Mouse (Mus musculus): ENCODE results near the gene Chst15. TPM values are rescaled to one million over a fixed set of nuclear protein-coding genes. Genes with fewer than 3 reads are reported as not detected.

Chst15 gene
- polyA plus RNA-seq, 1 experiment from 2014 or later: 27.0 TPM

DNA sequence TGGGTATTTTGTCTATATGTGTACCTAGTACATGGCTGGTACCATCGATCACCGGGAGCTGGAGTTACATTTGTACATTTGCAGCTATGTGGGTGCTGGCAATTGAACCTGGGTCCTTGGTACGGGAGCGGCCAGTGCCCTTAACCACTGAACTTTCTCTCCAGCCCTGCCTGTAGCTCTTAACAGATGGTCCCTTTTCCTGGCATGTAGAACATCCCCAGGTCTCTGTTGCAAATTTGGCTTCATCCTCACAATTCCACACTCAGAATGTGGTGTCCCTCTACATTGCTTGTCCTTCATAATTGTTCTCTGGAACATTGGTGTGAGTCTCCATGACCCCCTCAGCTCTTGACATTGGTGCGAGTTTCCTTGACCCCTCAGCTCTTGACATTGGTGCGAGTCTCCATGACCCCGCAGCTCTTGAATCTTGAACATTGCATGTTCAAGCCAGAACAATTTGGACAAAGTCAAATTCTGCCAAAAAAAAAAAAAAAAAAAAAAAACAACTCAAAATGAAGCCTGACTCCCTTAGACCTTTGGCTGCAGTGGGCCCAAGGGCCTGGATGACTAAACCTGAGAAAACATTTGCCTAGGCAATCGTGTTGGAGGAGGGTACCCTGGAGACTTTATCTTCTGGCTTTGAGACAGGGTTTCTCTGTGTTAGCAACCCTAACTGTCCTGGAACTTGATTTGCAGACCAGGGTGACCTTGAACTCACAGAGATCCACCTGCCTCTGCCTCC, 10.2 kb downstream of the Chst15 start:
- ATAC-seq (ENCODE audit: low FRiP score, low read depth): no peak
- Histone ChIP-seq H3K9ac (no peak overlapping the region), H3K4me3 (no peak overlapping the region), H3K4me1 (replicated peaks) (peaks cover 21% of the 10 kb centered on the region), H3K9me3 (no peaks in the 10 kb centered on the region), H3K4me2 (no peak overlapping the region), H3K27ac (replicated peaks) (no peak overlapping the region), H3K27me3 (no peaks in the 10 kb centered on the region), H3K36me3 (no peaks in the 10 kb centered on the region)
- WGBS: 94% methylated on average over 8 of the region's 8 CpGs

- H3K9ac ChIP-seq: no peak overlapping the region
- no peak for ATAC-seq (ENCODE audit: low FRiP score, low read depth)
- no peak overlapping the region for H3K4me2 ChIP-seq
- peaks cover 21% of the 10 kb centered on the region for H3K4me1 ChIP-seq (replicated peaks)
- 79% methylated on average over 5 of the region's 5 CpGs for WGBS
- H3K27ac ChIP-seq (replicated peaks): no peak overlapping the region
- no peak overlapping the region for H3K4me3 ChIP-seq
- H3K36me3 ChIP-seq: no peaks in the 10 kb centered on the region
- no peaks in the 10 kb centered on the region for H3K9me3 ChIP-seq
- H3K27me3 ChIP-seq: no peaks in the 10 kb centered on the region
These were observed 11.3 kb downstream of the Chst15 start for GRCm38 (mm10) chr7:132305492-132306375.

DNA sequence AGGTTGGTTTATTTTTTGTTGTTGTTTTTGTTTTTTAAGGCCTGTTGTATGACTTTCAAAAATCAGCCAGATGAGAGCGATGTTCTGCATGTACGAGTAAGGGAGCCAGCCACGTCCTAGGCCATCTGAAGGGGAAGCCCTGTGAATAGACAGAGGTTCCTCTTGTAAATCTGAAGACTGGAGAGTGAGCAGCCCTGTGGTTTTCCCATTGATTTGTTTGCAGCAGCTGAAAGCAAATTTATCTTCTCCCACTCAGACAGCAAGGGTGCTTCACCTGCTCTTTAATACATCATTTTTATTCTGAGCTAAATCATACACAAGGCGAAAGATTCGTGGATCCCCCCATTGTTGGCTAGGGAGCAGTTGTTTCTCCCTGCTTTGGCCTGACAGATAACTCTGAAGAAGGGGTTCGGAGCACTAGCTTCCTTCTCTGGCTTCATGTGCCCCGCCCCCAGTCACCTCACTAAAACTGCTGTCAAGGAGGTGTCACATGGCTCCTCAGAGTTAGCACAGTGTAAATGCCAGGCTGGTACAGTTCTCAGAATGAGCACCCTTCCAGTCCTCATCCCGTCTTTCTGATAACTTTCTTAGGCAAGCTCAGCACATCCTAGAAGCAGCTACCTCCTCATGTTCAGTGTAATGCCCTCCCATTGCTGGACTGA, 12.5 kb downstream of the Chst15 start:
- ATAC-seq (ENCODE audit: low FRiP score, low read depth): no peak
- Histone ChIP-seq H3K4me1 (replicated peaks) (peaks cover 24% of the 10 kb centered on the region), H3K9me3 (no peaks in the 10 kb centered on the region), H3K36me3 (no peaks in the 10 kb centered on the region), H3K9ac (no peak overlapping the region), H3K4me3 (no peak overlapping the region), H3K27ac (replicated peaks) (no peak overlapping the region), H3K4me2 (no peak overlapping the region), H3K27me3 (no peaks in the 10 kb centered on the region)
- 73% methylated on average over 8 of the region's 8 CpGs for WGBS

- ATAC-seq (ENCODE audit: low FRiP score, low read depth): no peak
- no peaks in the 10 kb centered on the region for H3K27me3 ChIP-seq
- H3K4me1 ChIP-seq (replicated peaks): peaks cover 25% of the 10 kb centered on the region
- H3K9me3 ChIP-seq: no peaks in the 10 kb centered on the region
- H3K4me2 ChIP-seq: no peak overlapping the region
- no peaks in the 10 kb centered on the region for H3K36me3 ChIP-seq
- no peak overlapping the region for H3K27ac ChIP-seq (replicated peaks)
- no peak overlapping the region for H3K4me3 ChIP-seq
- WGBS: 78% methylated on average over 7 of the region's 7 CpGs
- no peak overlapping the region for H3K9ac ChIP-seq
These were observed 13.0 kb downstream of the Chst15 start for GRCm38 (mm10) chr7:132303988-132304387.

GRCm38 (mm10) chr7:132302508-132303241, 14.4 kb downstream of the Chst15 start:
- Histone ChIP-seq H3K9ac (no peak overlapping the region), H3K4me2 (no peak overlapping the region), H3K4me3 (no peak overlapping the region), H3K9me3 (no peaks in the 10 kb centered on the region), H3K36me3 (no peaks in the 10 kb centered on the region), H3K4me1 (replicated peaks) (peaks cover 25% of the 10 kb centered on the region), H3K27ac (replicated peaks) (no peak overlapping the region), H3K27me3 (no peaks in the 10 kb centered on the region)
- 82% methylated on average over 8 of the region's 8 CpGs for WGBS
- no peak for ATAC-seq (ENCODE audit: low FRiP score, low read depth)

GRCm38 (mm10) chr7:132299661-132300210, 17.3 kb downstream of the Chst15 start:
- Histone ChIP-seq H3K27me3 (no peaks in the 10 kb centered on the region), H3K9ac (no peak overlapping the region), H3K9me3 (no peaks in the 10 kb centered on the region), H3K4me3 (no peak overlapping the region), H3K36me3 (no peaks in the 10 kb centered on the region), H3K4me1 (replicated peaks) (peaks cover 17% of the 10 kb centered on the region), H3K4me2 (no peak overlapping the region), H3K27ac (replicated peaks) (no peak overlapping the region)
- ATAC-seq (ENCODE audit: low FRiP score, low read depth): no peak
- 57% methylated on average over 5 of the region's 5 CpGs for WGBS

- no peak overlapping the region for H3K4me3 ChIP-seq
- H3K4me1 ChIP-seq (replicated peaks): peaks cover 15% of the 10 kb centered on the region; the same call in 1 of the 2 replicates
- ATAC-seq (ENCODE audit: low FRiP score, low read depth): no peak; the same call in 1 of the 2 replicates
- H3K27ac ChIP-seq (replicated peaks): peak overlapping the region; percentile 45; the same call in 1 of the 2 replicates
- H3K27me3 ChIP-seq: no peaks in the 10 kb centered on the region
- no peak overlapping the region for H3K4me2 ChIP-seq
- no peaks in the 10 kb centered on the region for H3K9me3 ChIP-seq
- H3K9ac ChIP-seq: no peak overlapping the region
- H3K36me3 ChIP-seq: no peaks in the 10 kb centered on the region
- WGBS: 62% methylated on average over 7 of the region's 7 CpGs
These were observed 18.5 kb downstream of the Chst15 start for GRCm38 (mm10) chr7:132298412-132298990.

DNA sequence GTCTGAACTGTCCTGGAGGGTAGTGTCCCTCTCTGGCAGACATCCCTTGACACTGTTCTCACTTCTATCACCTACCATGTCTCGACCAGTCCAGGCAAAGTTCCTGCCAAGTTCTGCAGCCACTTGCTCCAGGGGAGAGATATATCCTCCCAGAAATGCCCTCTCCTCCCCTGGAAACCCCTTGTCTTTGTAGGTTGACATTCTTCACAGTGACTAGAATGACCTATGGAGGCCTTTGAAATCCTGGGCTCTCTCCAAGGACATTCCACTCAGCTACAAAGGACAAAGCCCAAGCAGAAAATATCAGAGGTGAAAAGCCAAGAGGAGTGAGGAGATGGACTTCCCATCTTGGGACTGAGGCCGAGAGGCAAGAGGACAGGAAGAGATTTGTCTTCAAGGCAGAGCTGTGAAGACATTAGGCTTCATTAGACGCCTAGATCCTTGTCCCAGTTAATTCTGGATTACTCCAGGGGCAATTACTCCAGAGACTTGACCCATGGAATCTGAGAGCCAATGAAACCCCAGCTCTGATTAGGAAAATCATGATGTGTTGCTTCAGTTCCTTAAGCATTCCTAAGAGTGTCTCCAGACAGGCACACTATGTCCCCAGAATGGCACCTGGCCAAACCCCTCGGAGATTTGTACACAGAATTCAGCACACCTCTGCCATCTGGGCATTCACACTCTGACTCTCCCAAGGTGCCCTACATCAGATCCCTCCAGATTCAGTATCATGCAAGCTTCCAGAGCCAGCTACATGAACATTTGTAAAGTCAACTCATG, 20.2 kb downstream of the Chst15 start:
- no peaks in the 10 kb centered on the region for H3K27me3 ChIP-seq
- no peak overlapping the region for H3K27ac ChIP-seq (replicated peaks)
- no peak for ATAC-seq (ENCODE audit: low FRiP score, low read depth)
- H3K36me3 ChIP-seq: no peaks in the 10 kb centered on the region
- peaks cover 8% of the 10 kb centered on the region; the same call in 1 of the 2 replicates for H3K4me1 ChIP-seq (replicated peaks)
- no peak overlapping the region for H3K4me3 ChIP-seq
- no peak overlapping the region for H3K9ac ChIP-seq
- no peaks in the 10 kb centered on the region for H3K9me3 ChIP-seq
- 81% methylated on average over 4 of the region's 4 CpGs for WGBS
- no peak overlapping the region for H3K4me2 ChIP-seq

GRCm38 (mm10) chr7:132296132-132296531, 20.9 kb downstream of the Chst15 start:
- WGBS: 74% methylated on average over 3 of the region's 3 CpGs
- Histone ChIP-seq H3K4me1 (replicated peaks) (peaks cover 8% of the 10 kb centered on the region; the same call in 1 of the 2 replicates), H3K27ac (replicated peaks) (no peak overlapping the region), H3K4me2 (no peak overlapping the region), H3K9me3 (no peaks in the 10 kb centered on the region), H3K9ac (no peak overlapping the region), H3K36me3 (no peaks in the 10 kb centered on the region), H3K27me3 (no peaks in the 10 kb centered on the region), H3K4me3 (no peak overlapping the region)
- ATAC-seq (ENCODE audit: low FRiP score, low read depth): no peak

DNA sequence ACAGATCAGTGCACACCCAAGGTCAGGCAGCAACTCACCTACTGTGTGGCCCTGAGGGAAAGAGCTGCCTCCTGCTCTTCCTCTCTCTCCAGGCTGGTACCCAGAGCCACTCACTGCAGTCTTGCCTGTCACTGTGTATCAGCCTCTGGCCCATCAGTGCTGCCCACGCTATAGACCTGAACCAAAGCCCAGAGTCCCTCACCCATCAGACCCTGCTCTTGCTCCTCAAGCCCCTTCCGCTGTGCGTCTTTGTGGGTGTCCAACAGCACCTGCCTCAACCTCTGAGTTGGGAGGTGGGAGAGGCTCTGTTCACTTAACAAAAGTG, 29.7 kb downstream of the Chst15 start:
- no peak for ATAC-seq (ENCODE audit: low FRiP score, low read depth)
- H3K9ac ChIP-seq: no peak overlapping the region
- 71% methylated on average over 3 of the region's 3 CpGs for WGBS

More for the DNA sequence above, 29.7 kb downstream of the Chst15 start:
- Histone ChIP-seq H3K9me3 (no peaks in the 10 kb centered on the region), H3K4me1 (replicated peaks) (peaks cover 52% of the 10 kb centered on the region), H3K36me3 (no peaks in the 10 kb centered on the region), H3K27ac (replicated peaks) (peak overlapping the region; percentile 3; the same call in 1 of the 2 replicates), H3K27me3 (no peaks in the 10 kb centered on the region), H3K4me2 (no peak overlapping the region), H3K4me3 (no peak overlapping the region)
